Mouse (Mus musculus) gastrocnemius, postnatal 4 days (tissue): ENCODE results near the gene Adarb2. TPM values are rescaled to one million over a fixed set of nuclear protein-coding genes. Genes with fewer than 3 reads are reported as not detected.

ENCODE experiments used
- DNase-seq, 2 experiments: peaks; one replicate each; pipeline ENCODE4 v3.0.0; 2021 to 2022; ENCODE audit warnings: low spot score in 2 of 2, mixed read lengths in 2 of 2
- total RNA-seq, 2 experiments: library from RNA; stranded (reverse); gene quantifications; 2 replicates each; pipeline ENCODE4 v1.2.3; 2021

Adarb2 gene
- total RNA-seq, 2 experiments from 2014 or later, result 0.41 to 0.71 TPM

GRCm38 (mm10) chr13:8366087-8366486, 163.4 kb downstream of the Adarb2 start:
- DNase-seq, result no peak

GRCm38 (mm10) chr13:8369868-8370387, 167.3 kb downstream of the Adarb2 start:
- no peak for DNase-seq

- DNase-seq, result no peak
These were observed 185.9 kb downstream of the Adarb2 start for GRCm38 (mm10) chr13:8388541-8388940.

- DNase-seq, result no peak
These were observed 197.8 kb downstream of the Adarb2 start for GRCm38 (mm10) chr13:8400265-8401041.

- DNase-seq, result no peak
These were observed 199.7 kb downstream of the Adarb2 start for GRCm38 (mm10) chr13:8402324-8402873.

- no peak for DNase-seq
These were observed 203.4 kb downstream of the Adarb2 start for GRCm38 (mm10) chr13:8406020-8406419.

- no peak for DNase-seq
These were observed 208.0 kb downstream of the Adarb2 start for GRCm38 (mm10) chr13:8410353-8411318.

GRCm38 (mm10) chr13:8424019-8424719, 221.5 kb downstream of the Adarb2 start:
- no peak for DNase-seq

GRCm38 (mm10) chr13:8439188-8439835, 236.6 kb downstream of the Adarb2 start:
- no peak for DNase-seq

- no peak for DNase-seq
These were observed 242.7 kb downstream of the Adarb2 start for GRCm38 (mm10) chr13:8445415-8445814.

- no peak for DNase-seq
These were observed 245.7 kb downstream of the Adarb2 start for GRCm38 (mm10) chr13:8448192-8448879.

- no peak for DNase-seq
These were observed 248.9 kb downstream of the Adarb2 start for GRCm38 (mm10) chr13:8451581-8451980.

GRCm38 (mm10) chr13:8456886-8457285, 254.2 kb downstream of the Adarb2 start:
- DNase-seq, result no peak

- DNase-seq, result no peak
These were observed 255.2 kb downstream of the Adarb2 start for GRCm38 (mm10) chr13:8457831-8458230.

GRCm38 (mm10) chr13:8467591-8468366, 265.1 kb downstream of the Adarb2 start:
- no peak for DNase-seq

- DNase-seq, result no peak
These were observed 273.6 kb downstream of the Adarb2 start for GRCm38 (mm10) chr13:8476237-8476636.

- DNase-seq, result no peak
These were observed 276.1 kb downstream of the Adarb2 start for GRCm38 (mm10) chr13:8478731-8479130.

GRCm38 (mm10) chr13:8479970-8480369, 277.3 kb downstream of the Adarb2 start:
- no peak for DNase-seq

- DNase-seq, result no peak
These were observed 278.7 kb downstream of the Adarb2 start for GRCm38 (mm10) chr13:8481347-8481746.
